Mouse (Mus musculus) myocyte (in vitro differentiated cells): Measurements from ENCODE around the gene Sema6d.

Experiments used
- E2F4 ChIP-seq: IDR thresholded peaks from one replicate; pipeline ENCODE4 v1.6.1; 2011; ENCODE audit warnings: mild to moderate bottlenecking, control low read depth, moderate library complexity; ENCODE audit not compliant: insufficient read depth
- MAX ChIP-seq: IDR thresholded peaks from one replicate; pipeline ENCODE4 v1.6.1; 2011; ENCODE audit warnings: low read depth, mild to moderate bottlenecking, control low read depth
- POLR2A ChIP-seq: IDR thresholded peaks from one replicate; pipeline ENCODE4 v1.6.1; 2011; ENCODE audit warnings: low read depth, mild to moderate bottlenecking, control low read depth, moderate library complexity; ENCODE audit not compliant: insufficient read length
- POLR2AphosphoS2 ChIP-seq: IDR thresholded peaks from one replicate; pipeline ENCODE4 v1.6.1; 2011; ENCODE audit warnings: low read depth, control low read depth; ENCODE audit not compliant: insufficient read length
- REST ChIP-seq: IDR thresholded peaks from one replicate; pipeline ENCODE4 v1.6.1; 2011; ENCODE audit warnings: mild to moderate bottlenecking, control low read depth, moderate library complexity; ENCODE audit not compliant: insufficient read depth, insufficient read length
- TCF12 ChIP-seq: IDR thresholded peaks from one replicate; pipeline ENCODE4 v1.6.1; 2011; ENCODE audit warnings: mild to moderate bottlenecking, control low read depth; ENCODE audit not compliant: poor library complexity, insufficient read depth, severe bottlenecking
- USF1 ChIP-seq: IDR thresholded peaks from one replicate; pipeline ENCODE4 v1.6.1; 2011; ENCODE audit warnings: low read depth, mild to moderate bottlenecking, control low read depth, moderate library complexity

GRCm38 (mm10) chr2:124611226-124611625 is 521.5 kb downstream of the Sema6d start:
- TF ChIP-seq POLR2A = no peak
- TF ChIP-seq USF1 = no peak
- TF ChIP-seq POLR2AphosphoS2 = no peak
- TF ChIP-seq REST = no peak
- no peak for TF ChIP-seq TCF12
- no peak for TF ChIP-seq E2F4
- no peak for TF ChIP-seq MAX
